7 mouse cellular contexts compared by ENCODE assay signal in the genomic region with DNA sequence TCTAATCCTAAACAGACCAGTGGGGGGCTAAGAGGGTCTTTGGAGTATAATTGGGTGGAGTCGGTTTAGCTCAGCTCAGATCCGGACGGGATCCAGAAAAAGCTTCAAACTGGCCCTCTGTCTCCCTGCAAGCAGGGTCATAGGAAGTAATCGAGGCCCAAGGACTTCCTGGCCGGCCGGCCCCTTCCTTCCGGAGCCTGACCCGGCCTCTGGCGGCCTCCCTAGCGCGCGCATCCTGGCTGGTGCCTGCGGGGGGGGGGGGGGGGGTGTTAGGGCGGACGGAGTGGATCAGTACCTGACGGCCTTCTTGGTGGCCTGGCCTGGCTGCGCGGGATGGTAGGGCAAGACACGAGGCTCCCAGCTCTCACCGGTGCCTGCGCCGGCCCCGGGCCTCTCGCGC. TPM values are rescaled to one million over a fixed set of nuclear protein-coding genes. Genes with fewer than 3 reads are reported as not detected.
DNase-seq lines count a peak whose midpoint lies in the region; ATAC-seq lines count a peak whose summit lies in the region.

No protein-coding gene starts in this region.

- H3K36me3 ChIP-seq in forebrain, embryonic 16.5 days (ENCODE audit: control insufficient read depth, insufficient read depth), result peaks cover 26% of the 10 kb centered on the region
- peaks cover 18% of the 10 kb centered on the region; the same call in 1 of the 2 replicates for H3K36me3 ChIP-seq in lung, embryonic 16.5 days (ENCODE audit: control insufficient read depth, insufficient read depth, low read length)

- H3K27ac ChIP-seq in forebrain, embryonic 16.5 days (ENCODE audit: low read length), result peak overlapping the region; percentile 85; the same call in 1 of the 2 replicates
- peak overlapping the region; percentile 87 for H3K27ac ChIP-seq in lung, embryonic 16.5 days (ENCODE audit: low read length)

- peak; percentile 7 for ATAC-seq in CD4-positive, CD25-positive, alpha-beta regulatory T cell, adult 4 months
- no peak for ATAC-seq in forebrain, embryonic 16.5 days
- peak; percentile 16 for ATAC-seq in lung, embryonic 16.5 days (ENCODE audit: low read depth)

- peak overlapping the region; percentile 91 for H3K4me2 ChIP-seq in forebrain, embryonic 16.5 days (ENCODE audit: low read length)
- peak overlapping the region; percentile 85 for H3K4me2 ChIP-seq in lung, embryonic 16.5 days (ENCODE audit: low read depth, low read length)

- H3K9ac ChIP-seq in forebrain, embryonic 16.5 days (replicated peaks; ENCODE audit: low read depth, low read length), result peak overlapping the region; percentile 73
- H3K9ac ChIP-seq in lung, embryonic 16.5 days (ENCODE audit: low read length), result peak overlapping the region; percentile 76

- no peaks in the 10 kb centered on the region for H3K9me3 ChIP-seq in forebrain, embryonic 16.5 days (ENCODE audit: control insufficient read depth, low read length)
- no peaks in the 10 kb centered on the region for H3K9me3 ChIP-seq in lung, embryonic 16.5 days (ENCODE audit: control insufficient read depth, low read length)

- peak overlapping the region; percentile 79 for H3K4me3 ChIP-seq in forebrain, embryonic 16.5 days (replicated peaks; ENCODE audit: low read length)
- H3K4me3 ChIP-seq in lung, embryonic 16.5 days (ENCODE audit: low read length), result peak overlapping the region; percentile 79

- DNase-seq in MN1 (ENCODE audit: low spot score), result peak; percentile 66
- peak; percentile 45 to 48 for DNase-seq in kidney, adult 8-10 months
- peak; percentile 61 for DNase-seq in testis, postnatal 14 days (ENCODE audit: low spot score)
- no peak for DNase-seq in cerebellum, adult 11 months

- WGBS in forebrain, embryonic 16.5 days, result under 1% methylated on average over 14 of the region's 25 CpGs
- WGBS in lung, embryonic 16.5 days, result under 1% methylated on average over 21 of the region's 25 CpGs

- H3K27me3 ChIP-seq in forebrain, embryonic 16.5 days (replicated peaks; ENCODE audit: control insufficient read depth, insufficient read depth, low read length), result peaks cover 5% of the 10 kb centered on the region; the same call in 1 of the 2 replicates
- peaks cover 39% of the 10 kb centered on the region for H3K27me3 ChIP-seq in lung, embryonic 16.5 days (ENCODE audit: control insufficient read depth, insufficient read depth, low read depth, low read length)

- H3K4me1 ChIP-seq in forebrain, embryonic 16.5 days (replicated peaks; ENCODE audit: control insufficient read depth, insufficient read depth, low read length), result peaks cover 41% of the 10 kb centered on the region
- H3K4me1 ChIP-seq in lung, embryonic 16.5 days (replicated peaks; ENCODE audit: control insufficient read depth, insufficient read depth, low read length), result peaks cover 23% of the 10 kb centered on the region

RNA-seq across cellular contexts. Expression of a gene that starts 0.6 kb away (rescaled TPM):
- polyA plus RNA-seq in CD4-positive, CD25-positive, alpha-beta regulatory T cell, adult 4 months (2017; shearing (Covaris generic)), result 1 to 10 TPM; 5.2 to 5.6 TPM
- polyA plus RNA-seq in forebrain, embryonic 16.5 days (2015; fragmentation: Nextera tagmentation; extraction: Ambion mirVana), result 28.1 and 29.2 TPM in 2 replicates
- 22.9 and 25.2 TPM in 2 replicates for polyA plus RNA-seq in lung, embryonic 16.5 days (2015; fragmentation: Nextera tagmentation; extraction: Ambion mirVana)

RNA-seq across cellular contexts. Expression of a gene that starts 0.8 kb away (rescaled TPM):
- not detected for polyA plus RNA-seq in CD4-positive, CD25-positive, alpha-beta regulatory T cell, adult 4 months (2017; shearing (Covaris generic))
- polyA plus RNA-seq in forebrain, embryonic 16.5 days (2015; fragmentation: Nextera tagmentation; extraction: Ambion mirVana), result 59.8 and 60.5 TPM in 2 replicates
- 0.65 and 1.3 TPM in 2 replicates for polyA plus RNA-seq in lung, embryonic 16.5 days (2015; fragmentation: Nextera tagmentation; extraction: Ambion mirVana)

RNA-seq across cellular contexts. Expression of a gene that starts 27.8 kb away (rescaled TPM):
- polyA plus RNA-seq in CD4-positive, CD25-positive, alpha-beta regulatory T cell, adult 4 months (2017; shearing (Covaris generic)), result not detected
- 19.6 and 21.6 TPM in 2 replicates for polyA plus RNA-seq in forebrain, embryonic 16.5 days (2015; fragmentation: Nextera tagmentation; extraction: Ambion mirVana)
- 46.3 and 48.0 TPM in 2 replicates for polyA plus RNA-seq in lung, embryonic 16.5 days (2015; fragmentation: Nextera tagmentation; extraction: Ambion mirVana)

RNA-seq across cellular contexts. Expression of a gene that starts 28.3 kb away (rescaled TPM):
- polyA plus RNA-seq in CD4-positive, CD25-positive, alpha-beta regulatory T cell, adult 4 months (2017; shearing (Covaris generic)), result not detected
- polyA plus RNA-seq in forebrain, embryonic 16.5 days (2015; fragmentation: Nextera tagmentation; extraction: Ambion mirVana), result 4.0 and 7.2 TPM in 2 replicates
- 0.05 and 0.11 TPM in 2 replicates for polyA plus RNA-seq in lung, embryonic 16.5 days (2015; fragmentation: Nextera tagmentation; extraction: Ambion mirVana)

RNA-seq across cellular contexts. Expression of a gene that starts 28.4 kb away (rescaled TPM):
- not detected for polyA plus RNA-seq in CD4-positive, CD25-positive, alpha-beta regulatory T cell, adult 4 months (2017; shearing (Covaris generic))
- 13.7 and 18.1 TPM in 2 replicates for polyA plus RNA-seq in forebrain, embryonic 16.5 days (2015; fragmentation: Nextera tagmentation; extraction: Ambion mirVana)
- 3.8 and 4.1 TPM in 2 replicates for polyA plus RNA-seq in lung, embryonic 16.5 days (2015; fragmentation: Nextera tagmentation; extraction: Ambion mirVana)

Comparison
In these comparisons a context has a peak if more than half of its experiments do, and no peak if none do; other contexts are left out.
1. RNA of a gene that starts 0.8 kb away (polyA plus RNA-seq): 59.8 to 60.5 TPM in forebrain, embryonic 16.5 days; 0.65 to 1.3 TPM in lung, embryonic 16.5 days and not detected in CD4-positive, CD25-positive, alpha-beta regulatory T cell, adult 4 months; every median in the first group is over 10 times any median in the second.
2. RNA of a gene that starts 27.8 kb away (polyA plus RNA-seq): 46.3 to 48.0 TPM in lung, embryonic 16.5 days and 19.6 to 21.6 TPM in forebrain, embryonic 16.5 days; not detected in CD4-positive, CD25-positive, alpha-beta regulatory T cell, adult 4 months; every median in the first group is over 10 times any median in the second.